Mouse (Mus musculus) heart, adult 18-20 months (tissue): ENCODE measurements around the gene Zfp541. TPM values are rescaled to one million over a fixed set of nuclear protein-coding genes. Genes with fewer than 3 reads are reported as not detected.

Source experiments
- DNase-seq, 2 experiments: peaks; one replicate each; pipeline ENCODE4 v3.0.0; 2021 to 2022; ENCODE audit warnings: mixed read lengths in 1 of 2
- total RNA-seq, 2 experiments: library from RNA; stranded (reverse); gene quantifications; 2 replicates each; pipeline ENCODE4 v1.2.3; 2021

The Zfp541 gene
- total RNA-seq, 2 experiments from 2014 or later: not detected

GRCm38 (mm10) chr7:16044531-16044930, 17.1 kb upstream of the Zfp541 start:
- no peak for DNase-seq

GRCm38 (mm10) chr7:16045538-16045937, 16.1 kb upstream of the Zfp541 start:
- no peak for DNase-seq

GRCm38 (mm10) chr7:16046101-16046480, 15.5 kb upstream of the Zfp541 start:
- peak; percentile 79 to 85 for DNase-seq

- peak; percentile 85 to 90 for DNase-seq
Measured at GRCm38 (mm10) chr7:16046481-16047337, 14.9 kb upstream of the Zfp541 start.

GRCm38 (mm10) chr7:16047338-16048146, 14.1 kb upstream of the Zfp541 start, which contains the start of gene Bicra:
TSS of gene Bicra (minus strand) at chr7:16047921.
- DNase-seq: peak; percentile 86 to 87

GRCm38 (mm10) chr7:16048164-16048564, 13.4 kb upstream of the Zfp541 start:
- peak; percentile 98 to 100 for DNase-seq

GRCm38 (mm10) chr7:16048675-16049575, 12.7 kb upstream of the Zfp541 start:
- DNase-seq: no peak

- no peak for DNase-seq
Measured at GRCm38 (mm10) chr7:16049576-16049915, 12.1 kb upstream of the Zfp541 start.

GRCm38 (mm10) chr7:16050600-16050999, 11.0 kb upstream of the Zfp541 start:
- no peak for DNase-seq

- peak; percentile 87 to 91 for DNase-seq
Measured at GRCm38 (mm10) chr7:16051883-16052595, 9.6 kb upstream of the Zfp541 start.

- peak; percentile 95 to 97 for DNase-seq
Measured at GRCm38 (mm10) chr7:16052684-16053083, 8.9 kb upstream of the Zfp541 start.

- no peak for DNase-seq
Measured at GRCm38 (mm10) chr7:16053105-16053504, 8.5 kb upstream of the Zfp541 start.

- no peak for DNase-seq
Measured at GRCm38 (mm10) chr7:16054966-16055365, 6.6 kb upstream of the Zfp541 start.

- DNase-seq: no peak
Measured at GRCm38 (mm10) chr7:16055665-16056064, 5.9 kb upstream of the Zfp541 start.

GRCm38 (mm10) chr7:16056459-16057135, 5.0 kb upstream of the Zfp541 start:
- peak in 1 of 2 experiments; percentile 36 for DNase-seq

GRCm38 (mm10) chr7:16057136-16057534, 4.5 kb upstream of the Zfp541 start:
- no peak for DNase-seq

GRCm38 (mm10) chr7:16062099-16062420, 446 bp downstream of the Zfp541 start:
- no peak for DNase-seq

- DNase-seq: no peak
Measured at GRCm38 (mm10) chr7:16063490-16063889, 1.9 kb downstream of the Zfp541 start.

- DNase-seq: no peak
Measured at GRCm38 (mm10) chr7:16070846-16071245, 9.2 kb downstream of the Zfp541 start.

GRCm38 (mm10) chr7:16071906-16072305, 10.3 kb downstream of the Zfp541 start:
- DNase-seq: no peak

- DNase-seq: no peak
Measured at GRCm38 (mm10) chr7:16079947-16080346, 18.3 kb downstream of the Zfp541 start.
